Mouse (Mus musculus) yolk sac, embryonic 10.5 days (tissue): ENCODE measurements around the gene Cd63.

Source experiments
- DNase-seq: peaks from one replicate; pipeline ENCODE4 v3.0.0-alpha.2; 2017; ENCODE audit warnings: low spot score

The Cd63 gene

GRCm38 (mm10) chr10:128904812-128905211 is 4.0 kb downstream of the Cd63 start:
- no peak for DNase-seq

- peak; percentile 77 for DNase-seq
These were observed 8.1 kb downstream of the Cd63 start for GRCm38 (mm10) chr10:128908778-128909448.

GRCm38 (mm10) chr10:128909567-128910028 is 8.8 kb downstream of the Cd63 start:
- DNase-seq: peak; percentile 95

GRCm38 (mm10) chr10:128910066-128910841 is 9.5 kb downstream of the Cd63 start:
- peak; percentile 55 for DNase-seq

GRCm38 (mm10) chr10:128911430-128911829 is 10.6 kb downstream of the Cd63 start:
- DNase-seq: no peak

- no peak for DNase-seq
These were observed 11.5 kb downstream of the Cd63 start for GRCm38 (mm10) chr10:128912268-128912667.

GRCm38 (mm10) chr10:128912791-128913190 is 12.0 kb downstream of the Cd63 start:
- DNase-seq: no peak

- DNase-seq: peak; percentile 77
These were observed 12.4 kb downstream of the Cd63 start for GRCm38 (mm10) chr10:128913219-128913618.

- DNase-seq: no peak
These were observed 12.9 kb downstream of the Cd63 start for GRCm38 (mm10) chr10:128913696-128914095.

GRCm38 (mm10) chr10:128915550-128915949 is 14.8 kb downstream of the Cd63 start:
- DNase-seq: no peak

GRCm38 (mm10) chr10:128916665-128917064 is 15.9 kb downstream of the Cd63 start:
- no peak for DNase-seq

- DNase-seq: no peak
These were observed 16.6 kb downstream of the Cd63 start for GRCm38 (mm10) chr10:128917400-128917799.

GRCm38 (mm10) chr10:128918246-128918645 is 17.5 kb downstream of the Cd63 start:
- no peak for DNase-seq

- peak; percentile 84 for DNase-seq
These were observed 18.4 kb downstream of the Cd63 start for GRCm38 (mm10) chr10:128919203-128919631.

GRCm38 (mm10) chr10:128919966-128920365 is 19.2 kb downstream of the Cd63 start:
- no peak for DNase-seq

GRCm38 (mm10) chr10:128920736-128921161 is 20.0 kb downstream of the Cd63 start:
- no peak for DNase-seq

- DNase-seq: no peak
These were observed 20.5 kb downstream of the Cd63 start for GRCm38 (mm10) chr10:128921251-128921650.

GRCm38 (mm10) chr10:128921883-128922821 is 21.4 kb downstream of the Cd63 start:
- no peak for DNase-seq

- DNase-seq: no peak
These were observed 21.9 kb downstream of the Cd63 start, which contains the start of gene Rdh5 for GRCm38 (mm10) chr10:128922822-128923012. Gene Rdh5 (minus strand): TSS chr10:128922888.

- DNase-seq: peak; percentile 89
These were observed 22.4 kb downstream of the Cd63 start for GRCm38 (mm10) chr10:128923013-128923691.

- no peak for DNase-seq
These were observed 23.1 kb downstream of the Cd63 start, which contains the start of gene Bloc1s1 for GRCm38 (mm10) chr10:128923935-128924334. Gene Bloc1s1 (minus strand): TSS chr10:128924035.

GRCm38 (mm10) chr10:128928356-128928755 is 27.6 kb downstream of the Cd63 start:
- DNase-seq: no peak
